Mouse (Mus musculus) ovary, adult 10 weeks (tissue): ENCODE data around the gene Nr1h4. TPM values are rescaled to one million over a fixed set of nuclear protein-coding genes. Genes with fewer than 3 reads are reported as not detected.

ENCODE experiments used
- polyA plus RNA-seq: library from polyadenylated mRNA; stranded (reverse); fragments of 350-450 nt; fragmentation: Illumina TruSeq; extraction: RNeasy Lipid Tissue Mini Kit (QIAGEN cat#74804); gene quantifications from one replicate; pipeline ENCODE4 v1.2.3, GENCODE M21; 2014

The Nr1h4 gene
- 5.1 TPM for polyA plus RNA-seq

GRCm38 (mm10) chr10:89532929-89533727 is at the start of gene Nr1h4:
Gene Nr1h4, minus strand, starts transcription at chr10:89533585.

GRCm38 (mm10) chr10:89443623-89444151 is 89.7 kb downstream of the Nr1h4 start, which contains the start of gene Gas2l3:
Gene Gas2l3, minus strand, starts transcription at chr10:89443967.

Other genes with a start within 250 kb of the Nr1h4 start
- gene Ano4, start 188.8 kb downstream of the Nr1h4 start, polyA plus RNA-seq, result 38.6 TPM
- gene Gas2l3, start 89.6 kb downstream of the Nr1h4 start, polyA plus RNA-seq, result 22.4 TPM
- 0.20 TPM for gene Slc17a8, start 87.7 kb upstream of the Nr1h4 start, polyA plus RNA-seq
- gene Scyl2, start 152.7 kb upstream of the Nr1h4 start, polyA plus RNA-seq, result 106 TPM
- 53.1 TPM for gene Actr6, start 198.7 kb upstream of the Nr1h4 start, polyA plus RNA-seq
- gene Uhrf1bp1l, start 211.4 kb upstream of the Nr1h4 start, polyA plus RNA-seq, result 73.6 TPM